Comparison of ENCODE assay signal across 21 mouse cellular contexts in genomic region chr11:12376628-12377027, GRCm38 (mm10).
DNase-seq lines count a peak whose midpoint lies in the region; ATAC-seq and TF ChIP-seq lines count a peak whose summit lies in the region.
"Had no signal": no experiment of that assay in that cellular context is flagged by ENCODE, and none has a peak within 500 bp of the region (broad histone marks: within the 10 kb centered on the region; RNA-seq: fewer than 3 reads in every experiment).

No protein-coding gene starts in this region.

- peak; percentile 59 for DNase-seq in midbrain, embryonic 10.5 days (ENCODE audit: low spot score)
- DNase-seq in midbrain, postnatal 0 days (ENCODE audit: low spot score): no peak
- DNase-seq in layer of hippocampus, postnatal 14 days (ENCODE audit: low spot score in 2 of 2): no peak
- DNase-seq in cerebellum, postnatal 4 days (ENCODE audit: low spot score in 2 of 2): no peak
- no peak for DNase-seq in spleen, postnatal 36 days (ENCODE audit: low spot score in 2 of 2)
- DNase-seq: adrenal gland, adult 2 months; B cell, adult 2 months; cerebellum, adult 18-20 months; cerebellum, postnatal 25 days; gastrocnemius, adult 2 months; heart, postnatal 36 days; kidney, adult 9 months; kidney, postnatal 14 days had no signal

- peaks cover 54% of the 10 kb centered on the region for H3K4me1 ChIP-seq in midbrain, embryonic 10.5 days
- H3K4me1 ChIP-seq in midbrain, postnatal 0 days (ENCODE audit: insufficient read depth, low read length): no peaks in the 10 kb centered on the region
- peaks cover 17% of the 10 kb centered on the region for H3K4me1 ChIP-seq in forebrain, embryonic 12.5 days
- H3K4me1 ChIP-seq in midbrain, embryonic 12.5 days: peaks cover 4% of the 10 kb centered on the region; the same call in 1 of the 2 replicates
- H3K4me1 ChIP-seq: intestine, embryonic 15.5 days had no signal

- no peak overlapping the region for H3K4me2 ChIP-seq in midbrain, postnatal 0 days (ENCODE audit: low read depth, low read length, poor library complexity, severe bottlenecking)
- no peak overlapping the region for H3K4me2 ChIP-seq in forebrain, embryonic 12.5 days
- no peak overlapping the region for H3K4me2 ChIP-seq in midbrain, embryonic 12.5 days (replicated peaks)
- H3K4me2 ChIP-seq: hindbrain, embryonic 14.5 days; intestine, embryonic 15.5 days had no signal

- TF ChIP-seq CTCF in midbrain, postnatal 0 days (IDR thresholded peaks at IDR 0.05): no peak

- H3K9ac ChIP-seq in midbrain, postnatal 0 days (replicated peaks; ENCODE audit: low read length, poor library complexity, severe bottlenecking): no peak overlapping the region
- H3K9ac ChIP-seq in forebrain, embryonic 12.5 days: no peak overlapping the region
- no peak overlapping the region for H3K9ac ChIP-seq in midbrain, embryonic 12.5 days (replicated peaks)
- H3K9ac ChIP-seq: hindbrain, embryonic 14.5 days; intestine, embryonic 15.5 days had no signal

- 0 out of 2 replicates have a peak overlapping the region, but pooled peaks have one; percentile 19 for H3K27ac ChIP-seq in midbrain, embryonic 10.5 days (replicated peaks)
- H3K27ac ChIP-seq in midbrain, postnatal 0 days (ENCODE audit: low read depth, low read length): no peak overlapping the region
- H3K27ac ChIP-seq in forebrain, embryonic 12.5 days: no peak overlapping the region
- no peak overlapping the region for H3K27ac ChIP-seq in midbrain, embryonic 12.5 days (replicated peaks)
- H3K27ac ChIP-seq: gastrocnemius, adult 2 months; hindbrain, embryonic 14.5 days; intestine, embryonic 15.5 days; macrophage had no signal

- H3K36me3 ChIP-seq in midbrain, embryonic 10.5 days: no peaks in the 10 kb centered on the region
- no peaks in the 10 kb centered on the region; the same call in 1 of the 2 replicates for H3K36me3 ChIP-seq in midbrain, postnatal 0 days (ENCODE audit: insufficient read depth, low read length)
- H3K36me3 ChIP-seq in forebrain, embryonic 12.5 days (replicated peaks): no peaks in the 10 kb centered on the region
- H3K36me3 ChIP-seq in midbrain, embryonic 12.5 days: no peaks in the 10 kb centered on the region
- H3K36me3 ChIP-seq: G1E; intestine, embryonic 15.5 days had no signal

- 28% methylated on average over 3 of the region's 3 CpGs for WGBS in midbrain, embryonic 10.5 days
- WGBS in midbrain, postnatal 0 days: 21% methylated on average over 3 of the region's 3 CpGs
- WGBS in forebrain, embryonic 12.5 days: 8% methylated on average over 3 of the region's 3 CpGs
- WGBS in midbrain, embryonic 12.5 days: 12% methylated on average over 3 of the region's 3 CpGs

- H3K9me3 ChIP-seq in midbrain, embryonic 10.5 days (replicated peaks): no peaks in the 10 kb centered on the region
- H3K9me3 ChIP-seq in midbrain, postnatal 0 days (ENCODE audit: low read length): no peaks in the 10 kb centered on the region
- no peaks in the 10 kb centered on the region for H3K9me3 ChIP-seq in forebrain, embryonic 12.5 days
- H3K9me3 ChIP-seq in midbrain, embryonic 12.5 days: no peaks in the 10 kb centered on the region
- H3K9me3 ChIP-seq: G1E; intestine, embryonic 15.5 days had no signal

- ATAC-seq in midbrain, postnatal 0 days (ENCODE audit: low FRiP score): no peak
- ATAC-seq in forebrain, embryonic 12.5 days (ENCODE audit: low FRiP score): peak; percentile 66; the same call in 1 of the 2 replicates
- ATAC-seq in midbrain, embryonic 12.5 days (ENCODE audit: low FRiP score, low read depth): peak; percentile 86
- ATAC-seq: intestine, embryonic 15.5 days; Patski had no signal

- peaks cover 20% of the 10 kb centered on the region for H3K27me3 ChIP-seq in midbrain, embryonic 10.5 days (ENCODE audit: low read depth, poor library complexity, severe bottlenecking)
- H3K27me3 ChIP-seq in midbrain, postnatal 0 days (ENCODE audit: insufficient read depth, low read length): no peaks in the 10 kb centered on the region
- H3K27me3 ChIP-seq in forebrain, embryonic 12.5 days: peaks cover 21% of the 10 kb centered on the region
- H3K27me3 ChIP-seq in midbrain, embryonic 12.5 days: peaks cover 18% of the 10 kb centered on the region
- H3K27me3 ChIP-seq: CH12.LX; intestine, embryonic 15.5 days; Patski had no signal

- H3K4me3 ChIP-seq in midbrain, embryonic 10.5 days: no peak overlapping the region
- no peak overlapping the region for H3K4me3 ChIP-seq in midbrain, postnatal 0 days (ENCODE audit: low read depth, low read length)
- H3K4me3 ChIP-seq in forebrain, embryonic 12.5 days (replicated peaks): no peak overlapping the region
- no peak overlapping the region for H3K4me3 ChIP-seq in midbrain, embryonic 12.5 days
- H3K4me3 ChIP-seq: gastrocnemius, adult 2 months; intestine, embryonic 15.5 days had no signal
